Mouse (Mus musculus): ENCODE measurements around the gene Btbd2. TPM values are rescaled to one million over a fixed set of nuclear protein-coding genes. Genes with fewer than 3 reads are reported as not detected.

Gene Btbd2
- polyA plus RNA-seq, 1 experiment from 2014 or later = 68.2 TPM

DNA sequence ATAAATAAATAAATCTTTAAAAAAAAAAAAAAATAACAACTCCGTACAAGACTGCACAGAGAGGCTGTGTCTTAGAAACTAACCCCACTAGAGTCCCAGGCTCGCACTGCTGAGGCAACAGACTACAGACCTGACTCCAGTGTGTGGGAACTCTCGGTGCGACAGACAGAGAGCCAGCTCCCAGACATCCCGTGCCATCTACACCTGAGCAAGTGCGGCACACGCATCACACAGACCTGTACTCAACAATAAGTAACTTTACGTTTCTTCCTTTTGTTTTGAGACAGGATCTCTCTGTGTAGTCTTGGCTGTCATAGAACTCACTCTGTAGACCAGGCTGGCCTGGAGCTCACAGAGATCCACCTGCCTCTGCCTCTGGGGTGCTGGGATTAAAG, 40.5 kb upstream of the Btbd2 start:
- WGBS = 90% methylated on average over 8 of the region's 8 CpGs

GRCm38 (mm10) chr10:80696502-80697392, 39.9 kb upstream of the Btbd2 start:
- Histone ChIP-seq H3K27ac (peak overlapping the region; percentile 72), H3K4me3 (no peak overlapping the region), H3K9me3 (no peaks in the 10 kb centered on the region), H3K27me3 (no peaks in the 10 kb centered on the region), H3K4me1 (peaks cover 22% of the 10 kb centered on the region), H3K36me3 (peaks cover 46% of the 10 kb centered on the region), H3K9ac (no peak overlapping the region), H3K4me2 (no peak overlapping the region)
- ATAC-seq (ENCODE audit: insufficient number of reproducible peaks, low FRiP score, low TSS enrichment, low read depth) = no peak
- 67% methylated on average over 12 of the region's 12 CpGs for WGBS

More for the DNA sequence above, 40.5 kb upstream of the Btbd2 start:
- H3K4me3 ChIP-seq = no peak overlapping the region
- no peak overlapping the region for H3K27ac ChIP-seq
- no peaks in the 10 kb centered on the region for H3K27me3 ChIP-seq
- H3K36me3 ChIP-seq = peaks cover 40% of the 10 kb centered on the region
- no peaks in the 10 kb centered on the region for H3K9me3 ChIP-seq
- no peak overlapping the region for H3K9ac ChIP-seq
- peaks cover 22% of the 10 kb centered on the region for H3K4me1 ChIP-seq
- ATAC-seq (ENCODE audit: insufficient number of reproducible peaks, low FRiP score, low TSS enrichment, low read depth) = no peak
- no peak overlapping the region for H3K4me2 ChIP-seq

- no peak overlapping the region for H3K9ac ChIP-seq
- no peak for ATAC-seq (ENCODE audit: insufficient number of reproducible peaks, low FRiP score, low TSS enrichment, low read depth)
- peak overlapping the region; percentile 72 for H3K27ac ChIP-seq
- H3K4me1 ChIP-seq = peaks cover 21% of the 10 kb centered on the region
- WGBS = 61% methylated on average over 10 of the region's 10 CpGs
- no peaks in the 10 kb centered on the region for H3K27me3 ChIP-seq
- no peaks in the 10 kb centered on the region for H3K9me3 ChIP-seq
- no peak overlapping the region for H3K4me3 ChIP-seq
- no peak overlapping the region for H3K4me2 ChIP-seq
- peaks cover 53% of the 10 kb centered on the region for H3K36me3 ChIP-seq
These were observed 39.1 kb upstream of the Btbd2 start for GRCm38 (mm10) chr10:80695801-80696501.

DNA sequence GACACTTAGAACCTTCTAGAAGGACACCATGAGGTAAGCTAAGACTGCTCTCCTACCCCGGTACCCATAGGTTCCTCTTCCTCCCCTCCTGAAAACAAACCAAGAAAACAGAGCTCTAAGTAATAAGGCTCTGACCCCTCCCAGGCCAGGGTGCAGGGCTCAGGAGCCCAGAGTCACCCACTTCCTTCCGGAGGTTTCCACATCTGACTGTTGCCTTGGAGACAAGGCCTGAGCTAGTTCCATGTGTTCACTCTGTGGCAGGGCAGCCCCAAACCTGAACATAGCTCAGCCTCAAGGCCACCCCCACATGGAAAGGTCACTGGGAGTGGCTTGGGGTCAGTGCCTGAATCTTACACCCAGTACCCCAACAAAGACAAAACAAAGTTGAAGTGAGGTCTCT, 38.3 kb upstream of the Btbd2 start:
- Histone ChIP-seq H3K27me3 (no peaks in the 10 kb centered on the region), H3K9ac (no peak overlapping the region), H3K9me3 (no peaks in the 10 kb centered on the region), H3K4me1 (peaks cover 13% of the 10 kb centered on the region), H3K4me3 (no peak overlapping the region), H3K27ac (no peak overlapping the region), H3K36me3 (peaks cover 61% of the 10 kb centered on the region), H3K4me2 (no peak overlapping the region)
- no peak for ATAC-seq (ENCODE audit: insufficient number of reproducible peaks, low FRiP score, low TSS enrichment, low read depth)
- 71% methylated on average over 2 of the region's 2 CpGs for WGBS

DNA sequence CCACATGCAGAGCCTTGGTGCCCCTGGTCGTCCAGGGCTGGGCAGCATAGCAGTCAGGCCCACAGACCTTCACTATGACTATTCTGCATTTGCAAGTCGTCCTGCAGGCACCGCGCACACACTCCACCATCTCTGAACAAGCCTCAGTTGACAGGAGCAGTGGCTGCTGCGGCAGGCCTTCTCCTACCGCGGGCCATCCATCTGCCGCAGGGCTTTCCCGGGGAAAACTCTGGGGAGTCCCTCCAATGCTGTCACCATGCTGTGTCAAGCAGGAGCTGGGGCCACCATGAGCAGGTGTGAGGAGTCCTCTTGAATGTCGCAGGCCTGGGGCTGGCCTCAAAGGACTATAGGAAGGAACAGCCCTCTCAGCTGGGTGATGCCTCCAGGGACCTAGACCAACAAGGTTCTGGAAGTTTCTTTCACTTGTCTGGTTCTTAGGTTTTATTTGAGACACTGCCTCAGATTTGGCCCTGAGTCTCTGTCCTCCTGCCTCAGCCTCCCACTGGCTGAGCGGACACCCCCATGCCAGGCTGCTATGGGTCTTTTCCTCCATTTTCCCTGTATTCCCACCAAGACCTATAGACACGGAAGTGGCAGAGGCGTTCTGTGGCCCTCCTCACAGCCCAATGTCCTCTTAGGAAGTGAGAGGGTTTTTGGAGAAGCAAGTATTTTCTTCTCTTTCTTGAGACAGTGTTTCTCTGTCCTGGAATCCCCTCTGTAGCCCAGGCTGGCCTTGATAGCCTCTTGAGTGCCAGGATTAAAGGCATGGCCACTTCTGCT, 37.5 kb upstream of the Btbd2 start:
- peaks cover 69% of the 10 kb centered on the region for H3K36me3 ChIP-seq
- no peaks in the 10 kb centered on the region for H3K27me3 ChIP-seq
- no peak overlapping the region for H3K4me3 ChIP-seq
- peaks cover 8% of the 10 kb centered on the region; the same call in 1 of the 2 replicates for H3K4me1 ChIP-seq
- WGBS = 91% methylated on average over 13 of the region's 13 CpGs
- ATAC-seq (ENCODE audit: insufficient number of reproducible peaks, low FRiP score, low TSS enrichment, low read depth) = no peak
- no peaks in the 10 kb centered on the region for H3K9me3 ChIP-seq
- no peak overlapping the region for H3K4me2 ChIP-seq
- no peak overlapping the region for H3K9ac ChIP-seq
- H3K27ac ChIP-seq = 0 out of 2 replicates have a peak overlapping the region, but pooled peaks have one; percentile 3

- Histone ChIP-seq H3K4me2 (no peak overlapping the region), H3K9me3 (no peaks in the 10 kb centered on the region), H3K36me3 (peaks cover 73% of the 10 kb centered on the region), H3K4me3 (no peak overlapping the region), H3K27me3 (no peaks in the 10 kb centered on the region), H3K4me1 (peaks cover 8% of the 10 kb centered on the region; the same call in 1 of the 2 replicates), H3K9ac (no peak overlapping the region), H3K27ac (no peak overlapping the region)
- WGBS = 84% methylated on average over 12 of the region's 12 CpGs
- ATAC-seq (ENCODE audit: insufficient number of reproducible peaks, low FRiP score, low TSS enrichment, low read depth) = no peak
These were observed 36.7 kb upstream of the Btbd2 start for GRCm38 (mm10) chr10:80693401-80694045.

- no peaks in the 10 kb centered on the region for H3K9me3 ChIP-seq
- 0 out of 2 replicates have a peak overlapping the region, but pooled peaks have one; percentile 33 for H3K27ac ChIP-seq
- H3K4me3 ChIP-seq = no peak overlapping the region
- H3K9ac ChIP-seq = no peak overlapping the region
- ATAC-seq (ENCODE audit: insufficient number of reproducible peaks, low FRiP score, low TSS enrichment, low read depth) = no peak
- H3K4me1 ChIP-seq = peaks cover 8% of the 10 kb centered on the region; the same call in 1 of the 2 replicates
- no peak overlapping the region for H3K4me2 ChIP-seq
- WGBS = 79% methylated on average over 14 of the region's 14 CpGs
- H3K27me3 ChIP-seq = no peaks in the 10 kb centered on the region
- peaks cover 75% of the 10 kb centered on the region for H3K36me3 ChIP-seq
These were observed 35.6 kb upstream of the Btbd2 start for GRCm38 (mm10) chr10:80692249-80693165.

- 24% methylated on average over 5 of the region's 5 CpGs for WGBS
These were observed 31.0 kb upstream of the Btbd2 start for GRCm38 (mm10) chr10:80687850-80688249.

DNA sequence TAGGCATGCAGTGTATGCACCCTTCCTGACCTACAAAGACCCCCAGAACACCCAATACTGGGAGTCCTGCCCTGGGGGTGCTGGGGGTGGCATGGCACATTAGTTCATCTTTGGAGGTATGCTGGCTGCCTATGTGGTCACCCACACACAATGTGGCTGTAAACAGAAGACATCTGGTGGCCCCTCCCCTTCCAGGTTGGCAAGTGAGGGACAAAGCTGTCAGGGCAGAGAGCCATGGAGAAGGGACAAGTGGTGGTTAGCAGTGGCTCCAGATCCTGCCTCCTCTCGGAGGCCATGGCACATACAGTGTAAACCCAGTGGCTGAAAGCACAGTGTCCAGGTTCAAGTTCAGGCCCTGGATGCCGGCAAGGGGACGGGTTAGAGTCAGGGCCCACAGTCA, 29.7 kb upstream of the Btbd2 start:
- ATAC-seq (ENCODE audit: insufficient number of reproducible peaks, low FRiP score, low TSS enrichment, low read depth) = no peak
- Histone ChIP-seq H3K27me3 (no peaks in the 10 kb centered on the region), H3K4me3 (no peak overlapping the region), H3K27ac (no peak overlapping the region), H3K9me3 (no peaks in the 10 kb centered on the region), H3K36me3 (peaks cover 74% of the 10 kb centered on the region), H3K4me1 (0 out of 2 replicates have a peak, but pooled peaks cover 2% of the 10 kb centered on the region), H3K9ac (no peak overlapping the region), H3K4me2 (no peak overlapping the region)
- 95% methylated on average over 3 of the region's 3 CpGs for whole genome bisulfite sequencing

More at GRCm38 (mm10) chr10:80687850-80688249, 31.0 kb upstream of the Btbd2 start:
- Histone ChIP-seq H3K4me2 (no peak overlapping the region), H3K9ac (no peak overlapping the region), H3K4me1 (0 out of 2 replicates have a peak, but pooled peaks cover 2% of the 10 kb centered on the region), H3K4me3 (no peak overlapping the region), H3K9me3 (no peaks in the 10 kb centered on the region), H3K36me3 (peaks cover 85% of the 10 kb centered on the region), H3K27ac (no peak overlapping the region), H3K27me3 (no peaks in the 10 kb centered on the region)
- ATAC-seq (ENCODE audit: insufficient number of reproducible peaks, low FRiP score, low TSS enrichment, low read depth) = no peak

DNA sequence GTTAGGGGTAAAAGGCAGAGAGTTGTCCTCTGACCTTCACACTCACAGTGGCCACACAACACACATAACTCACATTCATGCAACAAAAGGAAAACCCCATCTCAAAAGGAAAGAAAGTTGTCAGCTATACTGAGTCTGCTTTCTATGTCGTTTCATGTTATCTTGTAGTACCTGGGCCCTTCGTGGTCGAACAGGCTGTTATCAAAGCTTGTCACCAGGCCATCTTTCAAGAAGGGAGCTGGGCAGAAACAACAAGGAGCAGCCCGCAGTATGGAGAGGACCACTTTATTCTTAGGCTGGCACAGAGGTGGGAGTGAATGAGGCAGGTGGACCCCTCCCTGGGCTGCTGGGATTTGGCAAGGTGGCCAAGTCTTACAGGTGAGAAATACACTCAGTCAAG, 28.1 kb upstream of the Btbd2 start:
- no peak for ATAC-seq (ENCODE audit: insufficient number of reproducible peaks, low FRiP score, low TSS enrichment, low read depth)
- H3K36me3 ChIP-seq = peaks cover 57% of the 10 kb centered on the region
- H3K27me3 ChIP-seq = no peaks in the 10 kb centered on the region
- no peak overlapping the region for H3K4me3 ChIP-seq
- peaks cover 3% of the 10 kb centered on the region; the same call in 1 of the 2 replicates for H3K4me1 ChIP-seq
- H3K9me3 ChIP-seq = no peaks in the 10 kb centered on the region
- WGBS = 89% methylated on average over 4 of the region's 4 CpGs
- H3K4me2 ChIP-seq = no peak overlapping the region
- no peak overlapping the region for H3K9ac ChIP-seq
- no peak overlapping the region for H3K27ac ChIP-seq

All from limb, embryonic 15.5 days (tissue).